Mouse (Mus musculus): ENCODE measurements around the gene Lmo4. TPM values are rescaled to one million over a fixed set of nuclear protein-coding genes. Genes with fewer than 3 reads are reported as not detected.

Lmo4 gene
- polyA plus RNA-seq, 1 experiment: 39.7 TPM

- Histone ChIP-seq H3K4me3 (ENCODE audit: insufficient read depth, poor library complexity, severe bottlenecking) (peak overlapping the region; percentile 74), H3K27me3 (ENCODE audit: control insufficient read depth, insufficient read depth, insufficient read length) (no peaks in the 10 kb centered on the region), H3K79me2 (ENCODE audit: control insufficient read depth, insufficient read depth) (peaks cover 72% of the 10 kb centered on the region), H3ac (ENCODE audit: control insufficient read depth, insufficient read length, low read depth) (peak overlapping the region; percentile 77), H3K36me3 (ENCODE audit: control insufficient read depth, insufficient read depth) (peaks cover 28% of the 10 kb centered on the region), H3K79me3 (ENCODE audit: low read depth) (peaks cover 43% of the 10 kb centered on the region)
- TF ChIP-seq CEBPB (IDR thresholded peaks at IDR 0.05; ENCODE audit: low read depth) (peak; percentile 32), MYOD1 (IDR thresholded peaks at IDR 0.05; ENCODE audit: control insufficient read depth, insufficient read length, low read depth) (no peak)
Measured at GRCm38 (mm10) chr3:144202574-144203258, 2.3 kb downstream of the Lmo4 start.

GRCm38 (mm10) chr3:144201794-144202573 lies 3.0 kb downstream of the Lmo4 start:
- Histone ChIP-seq H3K27me3 (ENCODE audit: control insufficient read depth, insufficient read depth, insufficient read length) (no peaks in the 10 kb centered on the region), H3K79me2 (ENCODE audit: control insufficient read depth, insufficient read depth) (peaks cover 80% of the 10 kb centered on the region), H3ac (ENCODE audit: control insufficient read depth, insufficient read length, low read depth) (peak overlapping the region; percentile 63), H3K79me3 (ENCODE audit: low read depth) (peaks cover 48% of the 10 kb centered on the region), H3K36me3 (ENCODE audit: control insufficient read depth, insufficient read depth) (peaks cover 28% of the 10 kb centered on the region), H3K4me3 (ENCODE audit: insufficient read depth, poor library complexity, severe bottlenecking) (peak overlapping the region; percentile 74)
- TF ChIP-seq MAX (IDR thresholded peaks at IDR 0.05) (no peak), CTCF (IDR thresholded peaks at IDR 0.05; ENCODE audit: control insufficient read depth, insufficient read depth, insufficient read length) (no peak), CEBPB (IDR thresholded peaks at IDR 0.05; ENCODE audit: low read depth) (no peak), USF1 (IDR thresholded peaks at IDR 0.05; ENCODE audit: low read depth) (no peak), MYOD1 (IDR thresholded peaks at IDR 0.05; ENCODE audit: control insufficient read depth, insufficient read length, low read depth) (no peak), MYOG (IDR thresholded peaks at IDR 0.05; ENCODE audit: control insufficient read depth, extremely low read depth, insufficient read length) (no peak)

GRCm38 (mm10) chr3:144185327-144186152 lies 19.5 kb downstream of the Lmo4 start:
- H3K79me2 ChIP-seq (ENCODE audit: control insufficient read depth, insufficient read depth): no peaks in the 10 kb centered on the region
- no peak overlapping the region for H3K4me3 ChIP-seq (ENCODE audit: insufficient read depth, poor library complexity, severe bottlenecking)
- TF ChIP-seq CTCF (IDR thresholded peaks at IDR 0.05; ENCODE audit: control insufficient read depth, insufficient read depth, insufficient read length) (no peak), FOSL1 (IDR thresholded peaks at IDR 0.05; ENCODE audit: insufficient read depth, low read length, poor library complexity, severe bottlenecking) (no peak), MAX (IDR thresholded peaks at IDR 0.05) (no peak), MYOD1 (IDR thresholded peaks at IDR 0.05; ENCODE audit: control insufficient read depth, insufficient read length, low read depth) (no peak), USF1 (IDR thresholded peaks at IDR 0.05; ENCODE audit: low read depth) (no peak), MYOG (IDR thresholded peaks at IDR 0.05; ENCODE audit: control insufficient read depth, extremely low read depth, insufficient read length) (no peak), CEBPB (IDR thresholded peaks at IDR 0.05; ENCODE audit: low read depth) (no peak)
- peaks cover 3% of the 10 kb centered on the region for H3K79me3 ChIP-seq (ENCODE audit: low read depth)
- peaks cover 39% of the 10 kb centered on the region for H3K36me3 ChIP-seq (ENCODE audit: control insufficient read depth, insufficient read depth)
- no peak overlapping the region for H3ac ChIP-seq (ENCODE audit: control insufficient read depth, insufficient read length, low read depth)
- H3K27me3 ChIP-seq (ENCODE audit: control insufficient read depth, insufficient read depth, insufficient read length): no peaks in the 10 kb centered on the region

GRCm38 (mm10) chr3:144184918-144185317 lies 20.1 kb downstream of the Lmo4 start:
- H3K27me3 ChIP-seq (ENCODE audit: control insufficient read depth, insufficient read depth, insufficient read length): no peaks in the 10 kb centered on the region
- no peak overlapping the region for H3ac ChIP-seq (ENCODE audit: control insufficient read depth, insufficient read length, low read depth)
- peaks cover 32% of the 10 kb centered on the region for H3K36me3 ChIP-seq (ENCODE audit: control insufficient read depth, insufficient read depth)
- TF ChIP-seq MYOG (IDR thresholded peaks at IDR 0.05; ENCODE audit: control insufficient read depth, extremely low read depth, insufficient read length) (no peak), USF1 (IDR thresholded peaks at IDR 0.05; ENCODE audit: low read depth) (no peak), CEBPB (IDR thresholded peaks at IDR 0.05; ENCODE audit: low read depth) (no peak), MYOD1 (IDR thresholded peaks at IDR 0.05; ENCODE audit: control insufficient read depth, insufficient read length, low read depth) (no peak), MAX (IDR thresholded peaks at IDR 0.05) (no peak), CTCF (IDR thresholded peaks at IDR 0.05; ENCODE audit: control insufficient read depth, insufficient read depth, insufficient read length) (no peak), FOSL1 (IDR thresholded peaks at IDR 0.05; ENCODE audit: insufficient read depth, low read length, poor library complexity, severe bottlenecking) (no peak)
- H3K4me3 ChIP-seq (ENCODE audit: insufficient read depth, poor library complexity, severe bottlenecking): no peak overlapping the region
- H3K79me3 ChIP-seq (ENCODE audit: low read depth): peaks cover 3% of the 10 kb centered on the region
- H3K79me2 ChIP-seq (ENCODE audit: control insufficient read depth, insufficient read depth): no peaks in the 10 kb centered on the region

GRCm38 (mm10) chr3:144182229-144182628 lies 22.8 kb downstream of the Lmo4 start:
- Histone ChIP-seq H3K4me3 (ENCODE audit: insufficient read depth, poor library complexity, severe bottlenecking) (no peak overlapping the region), H3ac (ENCODE audit: control insufficient read depth, insufficient read length, low read depth) (no peak overlapping the region), H3K79me2 (ENCODE audit: control insufficient read depth, insufficient read depth) (no peaks in the 10 kb centered on the region), H3K27me3 (ENCODE audit: control insufficient read depth, insufficient read depth, insufficient read length) (no peaks in the 10 kb centered on the region), H3K36me3 (ENCODE audit: control insufficient read depth, insufficient read depth) (peaks cover 7% of the 10 kb centered on the region), H3K79me3 (ENCODE audit: low read depth) (no peaks in the 10 kb centered on the region)
- TF ChIP-seq MYOG (IDR thresholded peaks at IDR 0.05; ENCODE audit: control insufficient read depth, extremely low read depth, insufficient read length) (no peak), MAX (IDR thresholded peaks at IDR 0.05) (no peak), MYOD1 (IDR thresholded peaks at IDR 0.05; ENCODE audit: control insufficient read depth, insufficient read length, low read depth) (no peak), CTCF (IDR thresholded peaks at IDR 0.05; ENCODE audit: control insufficient read depth, insufficient read depth, insufficient read length) (no peak), CEBPB (IDR thresholded peaks at IDR 0.05; ENCODE audit: low read depth) (no peak), FOSL1 (IDR thresholded peaks at IDR 0.05; ENCODE audit: insufficient read depth, low read length, poor library complexity, severe bottlenecking) (no peak), USF1 (IDR thresholded peaks at IDR 0.05; ENCODE audit: low read depth) (no peak)
